Mouse (Mus musculus): ENCODE results near the gene Plxdc2. TPM values are rescaled to one million over a fixed set of nuclear protein-coding genes. Genes with fewer than 3 reads are reported as not detected.
A peak's percentile ranks its signal among the peaks of the same experiment; 100 is the strongest.

Plxdc2 gene
- polyA plus RNA-seq, 1 experiment from 2014 or later = 20.1 TPM

GRCm38 (mm10) chr2:16451666-16452009 is 95.5 kb downstream of the Plxdc2 start:
- Histone ChIP-seq H3K9ac (ENCODE audit: low read length) (no peak overlapping the region), H3K9me3 (replicated peaks; ENCODE audit: control insufficient read depth, low read length) (0 out of 2 replicates have a peak, but pooled peaks cover 2% of the 10 kb centered on the region), H3K4me1 (ENCODE audit: control insufficient read depth, insufficient read depth, low read length) (peaks cover 19% of the 10 kb centered on the region), H3K27me3 (ENCODE audit: control insufficient read depth, insufficient read depth, low read length) (no peaks in the 10 kb centered on the region), H3K27ac (ENCODE audit: low read length) (peak overlapping the region; percentile 40), H3K36me3 (ENCODE audit: control insufficient read depth, insufficient read depth) (peaks cover 2% of the 10 kb centered on the region; the same call in 1 of the 2 replicates), H3K4me3 (ENCODE audit: low read length) (no peak overlapping the region), H3K4me2 (ENCODE audit: low read depth, low read length) (no peak overlapping the region)
- WGBS = 77% methylated on average over 4 of the region's 4 CpGs
- no peak for ATAC-seq (replicated peaks; ENCODE audit: extremely low read depth, insufficient read depth, low FRiP score)

GRCm38 (mm10) chr2:16452080-16452479 is 96.0 kb downstream of the Plxdc2 start:
- Histone ChIP-seq H3K27me3 (ENCODE audit: control insufficient read depth, insufficient read depth, low read length) (no peaks in the 10 kb centered on the region), H3K36me3 (ENCODE audit: control insufficient read depth, insufficient read depth) (peaks cover 2% of the 10 kb centered on the region; the same call in 1 of the 2 replicates), H3K9ac (ENCODE audit: low read length) (no peak overlapping the region), H3K4me2 (ENCODE audit: low read depth, low read length) (no peak overlapping the region), H3K4me3 (ENCODE audit: low read length) (no peak overlapping the region), H3K4me1 (ENCODE audit: control insufficient read depth, insufficient read depth, low read length) (peaks cover 23% of the 10 kb centered on the region), H3K9me3 (replicated peaks; ENCODE audit: control insufficient read depth, low read length) (0 out of 2 replicates have a peak, but pooled peaks cover 2% of the 10 kb centered on the region), H3K27ac (ENCODE audit: low read length) (no peak overlapping the region)
- ATAC-seq (replicated peaks; ENCODE audit: extremely low read depth, insufficient read depth, low FRiP score) = no peak
- 93% methylated on average over 3 of the region's 3 CpGs for WGBS

GRCm38 (mm10) chr2:16456264-16456780 is 100.2 kb downstream of the Plxdc2 start:
- peaks cover 23% of the 10 kb centered on the region for H3K4me1 ChIP-seq (ENCODE audit: control insufficient read depth, insufficient read depth, low read length)
- no peak overlapping the region for H3K27ac ChIP-seq (ENCODE audit: low read length)
- 0 out of 2 replicates have a peak, but pooled peaks cover 2% of the 10 kb centered on the region for H3K9me3 ChIP-seq (replicated peaks; ENCODE audit: control insufficient read depth, low read length)
- no peak for ATAC-seq (replicated peaks; ENCODE audit: extremely low read depth, insufficient read depth, low FRiP score)
- no peak overlapping the region for H3K9ac ChIP-seq (ENCODE audit: low read length)
- no peaks in the 10 kb centered on the region for H3K27me3 ChIP-seq (ENCODE audit: control insufficient read depth, insufficient read depth, low read length)
- H3K4me2 ChIP-seq (ENCODE audit: low read depth, low read length) = no peak overlapping the region
- H3K36me3 ChIP-seq (ENCODE audit: control insufficient read depth, insufficient read depth) = peaks cover 2% of the 10 kb centered on the region; the same call in 1 of the 2 replicates
- no peak overlapping the region for H3K4me3 ChIP-seq (ENCODE audit: low read length)
- WGBS = 60% methylated on average over 1 of the region's 1 CpGs

- WGBS = 8% methylated on average over 1 of the region's 1 CpGs
- peaks cover 23% of the 10 kb centered on the region for H3K4me1 ChIP-seq (ENCODE audit: control insufficient read depth, insufficient read depth, low read length)
- H3K27ac ChIP-seq (ENCODE audit: low read length) = no peak overlapping the region
- no peaks in the 10 kb centered on the region for H3K9me3 ChIP-seq (replicated peaks; ENCODE audit: control insufficient read depth, low read length)
- no peak overlapping the region for H3K4me2 ChIP-seq (ENCODE audit: low read depth, low read length)
- no peak for ATAC-seq (replicated peaks; ENCODE audit: extremely low read depth, insufficient read depth, low FRiP score)
- no peaks in the 10 kb centered on the region for H3K27me3 ChIP-seq (ENCODE audit: control insufficient read depth, insufficient read depth, low read length)
- H3K9ac ChIP-seq (ENCODE audit: low read length) = no peak overlapping the region
- no peaks in the 10 kb centered on the region for H3K36me3 ChIP-seq (ENCODE audit: control insufficient read depth, insufficient read depth)
- no peak overlapping the region for H3K4me3 ChIP-seq (ENCODE audit: low read length)
These were observed 103.4 kb downstream of the Plxdc2 start for GRCm38 (mm10) chr2:16459490-16459889.

GRCm38 (mm10) chr2:16470099-16470498 is 114.0 kb downstream of the Plxdc2 start:
- Histone ChIP-seq H3K4me2 (ENCODE audit: low read depth, low read length) (no peak overlapping the region), H3K9ac (ENCODE audit: low read length) (no peak overlapping the region), H3K9me3 (replicated peaks; ENCODE audit: control insufficient read depth, low read length) (no peaks in the 10 kb centered on the region), H3K4me1 (ENCODE audit: control insufficient read depth, insufficient read depth, low read length) (no peaks in the 10 kb centered on the region), H3K27ac (ENCODE audit: low read length) (no peak overlapping the region), H3K27me3 (ENCODE audit: control insufficient read depth, insufficient read depth, low read length) (no peaks in the 10 kb centered on the region), H3K4me3 (ENCODE audit: low read length) (no peak overlapping the region), H3K36me3 (ENCODE audit: control insufficient read depth, insufficient read depth) (no peaks in the 10 kb centered on the region)
- 65% methylated on average over 3 of the region's 3 CpGs for WGBS
- ATAC-seq (replicated peaks; ENCODE audit: extremely low read depth, insufficient read depth, low FRiP score) = no peak

- Histone ChIP-seq H3K27me3 (ENCODE audit: control insufficient read depth, insufficient read depth, low read length) (no peaks in the 10 kb centered on the region), H3K9ac (ENCODE audit: low read length) (no peak overlapping the region), H3K9me3 (replicated peaks; ENCODE audit: control insufficient read depth, low read length) (no peaks in the 10 kb centered on the region), H3K36me3 (ENCODE audit: control insufficient read depth, insufficient read depth) (no peaks in the 10 kb centered on the region), H3K4me2 (ENCODE audit: low read depth, low read length) (no peak overlapping the region), H3K27ac (ENCODE audit: low read length) (no peak overlapping the region), H3K4me3 (ENCODE audit: low read length) (no peak overlapping the region), H3K4me1 (ENCODE audit: control insufficient read depth, insufficient read depth, low read length) (no peaks in the 10 kb centered on the region)
- 76% methylated on average over 2 of the region's 2 CpGs for WGBS
- no peak for ATAC-seq (replicated peaks; ENCODE audit: extremely low read depth, insufficient read depth, low FRiP score)
These were observed 127.8 kb downstream of the Plxdc2 start for GRCm38 (mm10) chr2:16483943-16484342.

- no peak overlapping the region for H3K4me3 ChIP-seq (ENCODE audit: low read length)
- H3K4me1 ChIP-seq (ENCODE audit: control insufficient read depth, insufficient read depth, low read length) = no peaks in the 10 kb centered on the region
- no peaks in the 10 kb centered on the region for H3K27me3 ChIP-seq (ENCODE audit: control insufficient read depth, insufficient read depth, low read length)
- no peaks in the 10 kb centered on the region for H3K9me3 ChIP-seq (replicated peaks; ENCODE audit: control insufficient read depth, low read length)
- 75% methylated on average over 3 of the region's 3 CpGs for WGBS
- H3K4me2 ChIP-seq (ENCODE audit: low read depth, low read length) = no peak overlapping the region
- no peak overlapping the region for H3K9ac ChIP-seq (ENCODE audit: low read length)
- ATAC-seq (replicated peaks; ENCODE audit: extremely low read depth, insufficient read depth, low FRiP score) = no peak
- no peak overlapping the region for H3K27ac ChIP-seq (ENCODE audit: low read length)
- H3K36me3 ChIP-seq (ENCODE audit: control insufficient read depth, insufficient read depth) = no peaks in the 10 kb centered on the region
These were observed 129.9 kb downstream of the Plxdc2 start for GRCm38 (mm10) chr2:16485970-16486369.

- H3K36me3 ChIP-seq (ENCODE audit: control insufficient read depth, insufficient read depth) = no peaks in the 10 kb centered on the region
- WGBS = 68% methylated on average over 3 of the region's 3 CpGs
- ATAC-seq (replicated peaks; ENCODE audit: extremely low read depth, insufficient read depth, low FRiP score) = no peak
- no peak overlapping the region for H3K4me2 ChIP-seq (ENCODE audit: low read depth, low read length)
- no peaks in the 10 kb centered on the region for H3K27me3 ChIP-seq (ENCODE audit: control insufficient read depth, insufficient read depth, low read length)
- no peak overlapping the region for H3K9ac ChIP-seq (ENCODE audit: low read length)
- H3K4me3 ChIP-seq (ENCODE audit: low read length) = no peak overlapping the region
- H3K4me1 ChIP-seq (ENCODE audit: control insufficient read depth, insufficient read depth, low read length) = no peaks in the 10 kb centered on the region
- no peak overlapping the region for H3K27ac ChIP-seq (ENCODE audit: low read length)
- no peaks in the 10 kb centered on the region for H3K9me3 ChIP-seq (replicated peaks; ENCODE audit: control insufficient read depth, low read length)
These were observed 135.1 kb downstream of the Plxdc2 start for GRCm38 (mm10) chr2:16491242-16491641.

- no peak overlapping the region for H3K4me2 ChIP-seq (ENCODE audit: low read depth, low read length)
These were observed 146.7 kb downstream of the Plxdc2 start for GRCm38 (mm10) chr2:16502843-16503242.

More at GRCm38 (mm10) chr2:16502843-16503242, 146.7 kb downstream of the Plxdc2 start:
- no peaks in the 10 kb centered on the region for H3K9me3 ChIP-seq (replicated peaks; ENCODE audit: control insufficient read depth, low read length)
- no peak overlapping the region for H3K27ac ChIP-seq (ENCODE audit: low read length)
- H3K9ac ChIP-seq (ENCODE audit: low read length) = no peak overlapping the region
- no peaks in the 10 kb centered on the region for H3K4me1 ChIP-seq (ENCODE audit: control insufficient read depth, insufficient read depth, low read length)
- no peak overlapping the region for H3K4me3 ChIP-seq (ENCODE audit: low read length)
- 59% methylated on average over 1 of the region's 1 CpGs for WGBS
- H3K27me3 ChIP-seq (ENCODE audit: control insufficient read depth, insufficient read depth, low read length) = no peaks in the 10 kb centered on the region
- no peak for ATAC-seq (replicated peaks; ENCODE audit: extremely low read depth, insufficient read depth, low FRiP score)
- no peaks in the 10 kb centered on the region for H3K36me3 ChIP-seq (ENCODE audit: control insufficient read depth, insufficient read depth)

Measured in heart, embryonic 16.5 days (tissue).